Mouse (Mus musculus): ENCODE results near the gene Car4. TPM values are rescaled to one million over a fixed set of nuclear protein-coding genes. Genes with fewer than 3 reads are reported as not detected.

Gene Car4
- polyA plus RNA-seq, 1 experiment from 2014 or later, result 1.6 TPM

GRCm38 (mm10) chr11:84940140-84940539 is 17.4 kb upstream of the Car4 start:
- WGBS, result 75% methylated on average over 10 of the region's 10 CpGs
- H3K9ac ChIP-seq, result no peak overlapping the region
- no peak overlapping the region for H3K27ac ChIP-seq
- peaks cover 18% of the 10 kb centered on the region for H3K4me1 ChIP-seq
- no peak overlapping the region for H3K4me3 ChIP-seq (replicated peaks)
- peaks cover 12% of the 10 kb centered on the region; the same call in 1 of the 2 replicates for H3K27me3 ChIP-seq
- H3K36me3 ChIP-seq (replicated peaks), result no peaks in the 10 kb centered on the region
- no peak for ATAC-seq (ENCODE audit: low FRiP score)
- no peak overlapping the region for H3K4me2 ChIP-seq
- H3K9me3 ChIP-seq, result no peaks in the 10 kb centered on the region

GRCm38 (mm10) chr11:84943948-84944347 is 13.6 kb upstream of the Car4 start:
- Histone ChIP-seq H3K27me3 (peaks cover 18% of the 10 kb centered on the region), H3K9ac (no peak overlapping the region), H3K4me2 (peak overlapping the region; percentile 42), H3K4me3 (replicated peaks) (0 out of 2 replicates have a peak overlapping the region, but pooled peaks have one; percentile 5), H3K9me3 (no peaks in the 10 kb centered on the region), H3K36me3 (replicated peaks) (no peaks in the 10 kb centered on the region), H3K27ac (no peak overlapping the region), H3K4me1 (peaks cover 24% of the 10 kb centered on the region)
- no peak for ATAC-seq (ENCODE audit: low FRiP score)
- WGBS, result under 1% methylated on average over 15 of the region's 15 CpGs

GRCm38 (mm10) chr11:84944639-84945435 is 12.7 kb upstream of the Car4 start:
- Histone ChIP-seq H3K4me3 (replicated peaks) (no peak overlapping the region), H3K4me2 (peak overlapping the region; percentile 42), H3K4me1 (peaks cover 24% of the 10 kb centered on the region), H3K9me3 (no peaks in the 10 kb centered on the region), H3K9ac (no peak overlapping the region), H3K27me3 (peaks cover 18% of the 10 kb centered on the region), H3K27ac (no peak overlapping the region), H3K36me3 (replicated peaks) (no peaks in the 10 kb centered on the region)
- WGBS, result 3% methylated on average over 12 of the region's 12 CpGs
- no peak for ATAC-seq (ENCODE audit: low FRiP score)

GRCm38 (mm10) chr11:84945841-84946240 is 11.7 kb upstream of the Car4 start:
- no peak for ATAC-seq (ENCODE audit: low FRiP score)

GRCm38 (mm10) chr11:84947206-84947605 is 10.4 kb upstream of the Car4 start:
- ATAC-seq (ENCODE audit: low FRiP score), result no peak
- no peak overlapping the region for H3K4me3 ChIP-seq (replicated peaks)
- no peak overlapping the region for H3K27ac ChIP-seq
- no peaks in the 10 kb centered on the region for H3K9me3 ChIP-seq
- no peaks in the 10 kb centered on the region for H3K36me3 ChIP-seq (replicated peaks)
- no peak overlapping the region for H3K4me2 ChIP-seq
- WGBS, result 68% methylated on average over 6 of the region's 6 CpGs
- H3K4me1 ChIP-seq, result peaks cover 24% of the 10 kb centered on the region
- peaks cover 18% of the 10 kb centered on the region for H3K27me3 ChIP-seq
- no peak overlapping the region for H3K9ac ChIP-seq

More at GRCm38 (mm10) chr11:84945841-84946240, 11.7 kb upstream of the Car4 start:
- no peak overlapping the region for H3K4me2 ChIP-seq
- H3K27me3 ChIP-seq, result peaks cover 18% of the 10 kb centered on the region
- no peak overlapping the region for H3K9ac ChIP-seq
- 65% methylated on average over 3 of the region's 3 CpGs for WGBS
- no peaks in the 10 kb centered on the region for H3K9me3 ChIP-seq
- H3K4me1 ChIP-seq, result peaks cover 24% of the 10 kb centered on the region
- H3K4me3 ChIP-seq (replicated peaks), result no peak overlapping the region
- H3K27ac ChIP-seq, result no peak overlapping the region
- no peaks in the 10 kb centered on the region for H3K36me3 ChIP-seq (replicated peaks)

- ATAC-seq (ENCODE audit: low FRiP score), result no peak
- no peaks in the 10 kb centered on the region for H3K9me3 ChIP-seq
- H3K36me3 ChIP-seq (replicated peaks), result no peaks in the 10 kb centered on the region
- no peak overlapping the region for H3K4me2 ChIP-seq
- H3K27ac ChIP-seq, result no peak overlapping the region
- H3K4me1 ChIP-seq, result peaks cover 24% of the 10 kb centered on the region
- no peak overlapping the region for H3K9ac ChIP-seq
- WGBS, result 29% methylated on average over 3 of the region's 3 CpGs
- H3K4me3 ChIP-seq (replicated peaks), result no peak overlapping the region
- peaks cover 18% of the 10 kb centered on the region for H3K27me3 ChIP-seq
Observed at GRCm38 (mm10) chr11:84948114-84948513, 9.5 kb upstream of the Car4 start.

- Histone ChIP-seq H3K9me3 (no peaks in the 10 kb centered on the region), H3K27me3 (peaks cover 17% of the 10 kb centered on the region)
- 36% methylated on average over 3 of the region's 3 CpGs for WGBS
Observed at GRCm38 (mm10) chr11:84948526-84948925, 9.1 kb upstream of the Car4 start.

GRCm38 (mm10) chr11:84952611-84953010 is 5.0 kb upstream of the Car4 start:
- Histone ChIP-seq H3K36me3 (replicated peaks) (no peaks in the 10 kb centered on the region), H3K4me2 (no peak overlapping the region), H3K9me3 (no peaks in the 10 kb centered on the region), H3K4me1 (peaks cover 7% of the 10 kb centered on the region), H3K4me3 (replicated peaks) (no peak overlapping the region), H3K27me3 (peaks cover 22% of the 10 kb centered on the region), H3K27ac (no peak overlapping the region), H3K9ac (no peak overlapping the region)
- ATAC-seq (ENCODE audit: low FRiP score), result no peak
- 22% methylated on average over 2 of the region's 2 CpGs for WGBS

More at GRCm38 (mm10) chr11:84948526-84948925, 9.1 kb upstream of the Car4 start:
- Histone ChIP-seq H3K27ac (no peak overlapping the region), H3K4me3 (replicated peaks) (no peak overlapping the region), H3K36me3 (replicated peaks) (no peaks in the 10 kb centered on the region), H3K9ac (no peak overlapping the region), H3K4me1 (peaks cover 22% of the 10 kb centered on the region), H3K4me2 (no peak overlapping the region)
- ATAC-seq (ENCODE audit: low FRiP score), result no peak

GRCm38 (mm10) chr11:84956400-84956799 is 1.2 kb upstream of the Car4 start:
- ATAC-seq (ENCODE audit: low FRiP score), result no peak
- H3K9ac ChIP-seq, result no peak overlapping the region
- H3K4me2 ChIP-seq, result no peak overlapping the region
- WGBS, result 36% methylated on average over 5 of the region's 5 CpGs
- H3K27me3 ChIP-seq, result peaks cover 56% of the 10 kb centered on the region
- no peak overlapping the region for H3K27ac ChIP-seq
- no peaks in the 10 kb centered on the region for H3K9me3 ChIP-seq
- peaks cover 23% of the 10 kb centered on the region for H3K4me1 ChIP-seq
- H3K4me3 ChIP-seq (replicated peaks), result no peak overlapping the region
- H3K36me3 ChIP-seq (replicated peaks), result no peaks in the 10 kb centered on the region

- Histone ChIP-seq H3K27ac (no peak overlapping the region), H3K4me2 (peak overlapping the region; percentile 58), H3K9me3 (no peaks in the 10 kb centered on the region), H3K4me1 (peaks cover 23% of the 10 kb centered on the region), H3K9ac (0 out of 2 replicates have a peak overlapping the region, but pooled peaks have one; percentile 34), H3K27me3 (peaks cover 56% of the 10 kb centered on the region), H3K4me3 (replicated peaks) (peak overlapping the region; percentile 33), H3K36me3 (replicated peaks) (no peaks in the 10 kb centered on the region)
- 11% methylated on average over 15 of the region's 15 CpGs for WGBS
- no peak for ATAC-seq (ENCODE audit: low FRiP score)
Observed at GRCm38 (mm10) chr11:84957171-84957570, 415 bp upstream of the Car4 start.

- Histone ChIP-seq H3K36me3 (replicated peaks) (no peaks in the 10 kb centered on the region), H3K4me1 (peaks cover 23% of the 10 kb centered on the region), H3K27ac (no peak overlapping the region), H3K9me3 (no peaks in the 10 kb centered on the region), H3K4me2 (peak overlapping the region; percentile 58), H3K9ac (no peak overlapping the region), H3K4me3 (replicated peaks) (peak overlapping the region; percentile 33; the same call in 1 of the 2 replicates), H3K27me3 (peaks cover 56% of the 10 kb centered on the region)
- ATAC-seq (ENCODE audit: low FRiP score), result no peak
- 3% methylated on average over 11 of the region's 11 CpGs for WGBS
Observed at GRCm38 (mm10) chr11:84958271-84958630, 665 bp downstream of the Car4 start.

- peaks cover 56% of the 10 kb centered on the region for H3K27me3 ChIP-seq
Observed at GRCm38 (mm10) chr11:84959181-84959580, 1.6 kb downstream of the Car4 start.

GRCm38 (mm10) chr11:84959701-84960181 is 2.2 kb downstream of the Car4 start:
- H3K27me3 ChIP-seq, result peaks cover 56% of the 10 kb centered on the region
- H3K27ac ChIP-seq, result no peak overlapping the region

More at GRCm38 (mm10) chr11:84959181-84959580, 1.6 kb downstream of the Car4 start:
- no peak overlapping the region for H3K4me2 ChIP-seq
- no peaks in the 10 kb centered on the region for H3K9me3 ChIP-seq
- no peaks in the 10 kb centered on the region for H3K36me3 ChIP-seq (replicated peaks)
- no peak overlapping the region for H3K27ac ChIP-seq
- peaks cover 23% of the 10 kb centered on the region for H3K4me1 ChIP-seq
- no peak for ATAC-seq (ENCODE audit: low FRiP score)
- H3K9ac ChIP-seq, result no peak overlapping the region
- 20% methylated on average over 5 of the region's 5 CpGs for WGBS
- H3K4me3 ChIP-seq (replicated peaks), result no peak overlapping the region

More at GRCm38 (mm10) chr11:84959701-84960181, 2.2 kb downstream of the Car4 start:
- Histone ChIP-seq H3K9me3 (no peaks in the 10 kb centered on the region), H3K9ac (no peak overlapping the region), H3K36me3 (replicated peaks) (no peaks in the 10 kb centered on the region), H3K4me3 (replicated peaks) (no peak overlapping the region), H3K4me2 (no peak overlapping the region), H3K4me1 (peaks cover 23% of the 10 kb centered on the region)
- no peak for ATAC-seq (ENCODE audit: low FRiP score)
- WGBS, result 2% methylated on average over 9 of the region's 9 CpGs
